Comparison of ENCODE assay signal across 27 mouse cellular contexts in the genomic region with DNA sequence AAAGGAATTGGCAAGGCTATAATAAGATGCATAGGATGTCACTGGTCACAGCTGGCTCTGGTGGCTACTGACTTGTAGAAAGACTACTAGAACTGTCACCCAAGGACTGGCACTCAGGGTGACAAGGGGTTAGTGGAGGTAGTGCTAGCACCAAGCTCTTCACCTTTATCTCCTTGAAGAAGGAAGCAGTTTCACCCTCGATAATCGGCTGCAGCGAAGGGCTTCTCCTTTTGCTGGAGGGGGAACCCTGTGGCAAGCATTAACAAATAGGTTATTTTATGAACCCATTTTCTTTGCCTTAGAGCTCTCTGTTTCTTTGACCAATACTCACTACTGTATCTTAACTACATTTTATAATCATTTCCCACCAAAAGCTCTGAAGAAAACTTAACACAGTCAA. TPM values are rescaled to one million over a fixed set of nuclear protein-coding genes. Genes with fewer than 3 reads are reported as not detected.
"Had no signal": no experiment of that assay in that cellular context is flagged by ENCODE, and none has a peak within 500 bp of the region (broad histone marks: within the 10 kb centered on the region; RNA-seq: fewer than 3 reads in every experiment).

No protein-coding gene starts in this region.

- DNase-seq: gastrocnemius, adult 2 months; gastrocnemius, postnatal 10 days; gastrocnemius, postnatal 25 days; heart, adult 18-20 months; heart, postnatal 10 days; heart, postnatal 4 days; kidney, adult 18-20 months; kidney, adult 8-10 months; kidney, postnatal 10 days; kidney, postnatal 25 days; kidney, postnatal 4 days; left cerebral cortex, postnatal 4 days had no signal

- H3K27ac ChIP-seq: gastrocnemius, adult 2 months; hindbrain, embryonic 10.5 days; hindbrain, embryonic 12.5 days; hindbrain, embryonic 14.5 days; intestine, embryonic 15.5 days; layer of hippocampus, adult 2 months; limb, embryonic 13.5 days; limb, embryonic 15.5 days; liver, embryonic 12.5 days; liver, embryonic 14.5 days had no signal

- H3K36me3 ChIP-seq: hindbrain, embryonic 10.5 days; hindbrain, embryonic 12.5 days; intestine, embryonic 15.5 days; limb, embryonic 15.5 days; liver, embryonic 12.5 days had no signal

- H3K9ac ChIP-seq: hindbrain, embryonic 12.5 days; hindbrain, embryonic 14.5 days; intestine, embryonic 15.5 days; limb, embryonic 13.5 days; limb, embryonic 15.5 days; liver, embryonic 12.5 days; liver, embryonic 14.5 days had no signal

- ATAC-seq: hindbrain, embryonic 16.5 days; inflammation-experienced regulatory T-cells, adult 6 months; intestine, embryonic 15.5 days; intestine, postnatal 0 days; liver, embryonic 12.5 days had no signal

- H3K4me2 ChIP-seq: heart, embryonic 11.5 days; hindbrain, embryonic 12.5 days; hindbrain, embryonic 14.5 days; intestine, embryonic 15.5 days; limb, embryonic 13.5 days; limb, embryonic 15.5 days; liver, embryonic 12.5 days had no signal

- H3K4me1 ChIP-seq: hindbrain, embryonic 10.5 days; hindbrain, embryonic 12.5 days; intestine, embryonic 15.5 days; limb, embryonic 13.5 days; limb, embryonic 15.5 days; liver, embryonic 12.5 days had no signal

- H3K27me3 ChIP-seq: hindbrain, embryonic 12.5 days; intestine, embryonic 15.5 days; limb, embryonic 13.5 days; limb, embryonic 15.5 days; liver, embryonic 12.5 days had no signal

- H3K9me3 ChIP-seq: hindbrain, embryonic 10.5 days; hindbrain, embryonic 12.5 days; intestine, embryonic 15.5 days; limb, embryonic 13.5 days; limb, embryonic 15.5 days; liver, embryonic 12.5 days had no signal

- H3K4me3 ChIP-seq: gastrocnemius, adult 2 months; hindbrain, embryonic 10.5 days; hindbrain, embryonic 12.5 days; intestine, embryonic 15.5 days; layer of hippocampus, adult 2 months; limb, embryonic 13.5 days; limb, embryonic 15.5 days; liver, embryonic 12.5 days had no signal

RNA-seq across cellular contexts. Expression of a gene that starts 37.1 kb away (rescaled TPM):
- total RNA-seq: granulocyte monocyte progenitor cell, adult 5-6 weeks had no signal
- polyA plus RNA-seq: liver, adult 2 months had no signal
